Mouse (Mus musculus) bone marrow, adult 2 months (tissue): ENCODE data around the gene Clptm1.

ENCODE experiments used
- CTCF ChIP-seq: fragments of 200-500 bp; IDR thresholded peaks from 2 replicates; pipeline ENCODE4 v1.5.1; 2011; ENCODE audit warnings: low read length, control low read depth; ENCODE audit not compliant: control insufficient read depth, insufficient read depth
- POLR2A ChIP-seq: fragments of 200-500 bp; IDR thresholded peaks from 2 replicates; pipeline ENCODE4 v1.6.1; 2011; ENCODE audit warnings: low read depth, mild to moderate bottlenecking, control low read depth, low read length, borderline replicate concordance; ENCODE audit not compliant: control insufficient read depth

DNA sequence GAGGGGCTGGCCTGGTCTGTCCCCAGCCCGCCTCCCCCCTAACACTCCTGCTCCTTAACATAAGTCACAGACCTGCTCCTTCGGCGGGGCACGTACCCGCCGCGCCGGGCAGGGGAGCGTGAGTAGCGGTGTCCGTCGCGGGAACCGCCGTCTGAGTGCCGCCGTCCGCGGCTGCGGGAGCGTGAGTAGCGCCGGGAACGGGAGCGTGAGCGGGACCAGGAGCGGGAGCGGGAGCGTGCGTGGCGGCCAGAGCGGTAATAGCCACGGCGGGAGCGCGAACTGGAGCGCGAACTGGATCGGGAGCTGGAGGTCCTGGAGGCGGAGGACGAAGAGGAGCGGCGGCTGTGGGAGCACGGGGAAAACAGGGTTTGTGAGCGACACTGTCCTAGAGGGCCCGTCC is 78.6 kb downstream of the Clptm1 start:
- TF ChIP-seq CTCF (no peak), POLR2A (no peak)
